In genomic region chr11:89339783-89340182, GRCm38 (mm10) we compare ENCODE assay signal across 17 mouse cellular contexts. TPM values are rescaled to one million over a fixed set of nuclear protein-coding genes. Genes with fewer than 3 reads are reported as not detected.
DNase-seq lines count a peak whose midpoint lies in the region; ATAC-seq and TF ChIP-seq lines count a peak whose summit lies in the region.
"Had no signal": no experiment of that assay in that cellular context is flagged by ENCODE, and none has a peak within 500 bp of the region (broad histone marks: within the 10 kb centered on the region; RNA-seq: fewer than 3 reads in every experiment).

No protein-coding gene starts in this region.

- H3K27ac ChIP-seq in gastrocnemius, adult 2 months, result no peak overlapping the region
- no peak overlapping the region for H3K27ac ChIP-seq in lung, postnatal 0 days (ENCODE audit: low read length)
- H3K27ac ChIP-seq: hindbrain, postnatal 0 days; kidney, postnatal 0 days; layer of hippocampus, adult 2 months; neural tube, embryonic 13.5 days had no signal

- no peaks in the 10 kb centered on the region for H3K27me3 ChIP-seq in lung, postnatal 0 days (replicated peaks; ENCODE audit: insufficient read depth, low read length)
- H3K27me3 ChIP-seq: neural tube, embryonic 13.5 days had no signal

- H3K4me2 ChIP-seq in lung, postnatal 0 days (replicated peaks; ENCODE audit: low read depth, low read length), result no peak overlapping the region
- H3K4me2 ChIP-seq: liver, embryonic 11.5 days; midbrain, embryonic 11.5 days; neural tube, embryonic 13.5 days had no signal

- intact Hi-C loops in gastrocnemius, adult 2 months (cut with DNase I), result no loop called here

- no peak for TF ChIP-seq POLR2A in lung, adult 2 months (IDR thresholded peaks at IDR 0.05; ENCODE audit: borderline replicate concordance, extremely low read depth, low read depth, low read length)

- peak; percentile 21 for DNase-seq in gastrocnemius, adult 2 months
- DNase-seq in gastrocnemius, postnatal 10 days, result no peak
- DNase-seq in lung, postnatal 0 days (ENCODE audit: low spot score), result peak; percentile 39
- no peak for DNase-seq in lung, adult 2 months
- DNase-seq in ZHBTc4 (ENCODE audit: low read depth, low spot score), result peak; percentile 7
- peak; percentile 8 for DNase-seq in ovary, postnatal 14 days (ENCODE audit: low spot score)
- DNase-seq in cerebellum, postnatal 25 days, result no peak
- DNase-seq: cerebellum, adult 9-10 months; kidney, adult 11 months had no signal

- no peaks in the 10 kb centered on the region for H3K36me3 ChIP-seq in lung, postnatal 0 days (ENCODE audit: insufficient read depth, low read length)
- H3K36me3 ChIP-seq: G1E; neural tube, embryonic 13.5 days had no signal

- no peak overlapping the region for H3K4me3 ChIP-seq in gastrocnemius, adult 2 months
- H3K4me3 ChIP-seq in lung, postnatal 0 days (ENCODE audit: low read depth, low read length), result no peak overlapping the region
- H3K4me3 ChIP-seq in lung, adult 2 months (replicated peaks; ENCODE audit: extremely low read depth, low read depth, low read length), result no peak overlapping the region
- H3K4me3 ChIP-seq: layer of hippocampus, adult 2 months; neural tube, embryonic 13.5 days had no signal

- WGBS in lung, postnatal 0 days, result 50% methylated on average over 8 of the region's 8 CpGs
- WGBS in lung, adult 2 months, result 59% methylated on average over 8 of the region's 8 CpGs

- no peak for TF ChIP-seq CTCF in gastrocnemius, adult 2 months (IDR thresholded peaks at IDR 0.05)
- no peak for TF ChIP-seq CTCF in lung, postnatal 0 days (IDR thresholded peaks at IDR 0.05)
- TF ChIP-seq CTCF in lung, adult 2 months (IDR thresholded peaks at IDR 0.05; ENCODE audit: insufficient read depth, low read length), result no peak

- no peak for TF ChIP-seq EP300 in lung, postnatal 0 days (IDR thresholded peaks at IDR 0.05)

- H3K4me1 ChIP-seq in lung, postnatal 0 days (ENCODE audit: insufficient read depth, low read depth, low read length), result no peaks in the 10 kb centered on the region
- no peaks in the 10 kb centered on the region for H3K4me1 ChIP-seq in lung, adult 2 months (ENCODE audit: control insufficient read depth, insufficient read depth, low read length)

- no peak overlapping the region for H3K9ac ChIP-seq in lung, postnatal 0 days (replicated peaks; ENCODE audit: low read depth)
- H3K9ac ChIP-seq: neural tube, embryonic 13.5 days had no signal

- no peak; the same call in 1 of the 2 replicates for ATAC-seq in lung, postnatal 0 days
- ATAC-seq: hindbrain, postnatal 0 days had no signal

- H3K9me3 ChIP-seq in lung, postnatal 0 days (ENCODE audit: low read length), result no peaks in the 10 kb centered on the region

RNA-seq across cellular contexts. Expression of gene Nog, which starts 37.7 kb away (rescaled TPM):
- 1 to 10 TPM; 3.1 to 3.5 TPM for total RNA-seq in gastrocnemius, adult 2 months (2021)
- total RNA-seq in gastrocnemius, postnatal 10 days (2021), result 1 to 10 TPM; 1.2 to 2.0 TPM
- polyA plus RNA-seq in lung, postnatal 0 days (2015; fragmentation: Nextera tagmentation; extraction: Ambion mirVana), result 0.86 and 0.95 TPM in 2 replicates
- polyA plus RNA-seq in lung, adult 2 months (2012; rRNA removed), result 0.49 and 0.71 TPM in 2 replicates
- total RNA-seq: G1E; granulocyte monocyte progenitor cell, adult 5-6 weeks had no signal
- polyA plus RNA-seq: G1E had no signal

Comparison
In these comparisons a context has a peak if more than half of its experiments do, and no peak if none do; other contexts are left out.
1. DNase-seq: peak in gastrocnemius, adult 2 months (single experiment), lung, postnatal 0 days (single experiment), ZHBTc4 (single experiment) and ovary, postnatal 14 days (single experiment); none in gastrocnemius, postnatal 10 days (single experiment), lung, adult 2 months (single experiment) and cerebellum, postnatal 25 days (0 of 2).